Mouse (Mus musculus): ENCODE measurements at regions not wholly inside any gene's neighbourhood (a gene's known extent, or its start where the extent isn't known, plus 50 kb on each side); places are given as distances from the start of the nearest gene placed in this dataset.

DNA sequence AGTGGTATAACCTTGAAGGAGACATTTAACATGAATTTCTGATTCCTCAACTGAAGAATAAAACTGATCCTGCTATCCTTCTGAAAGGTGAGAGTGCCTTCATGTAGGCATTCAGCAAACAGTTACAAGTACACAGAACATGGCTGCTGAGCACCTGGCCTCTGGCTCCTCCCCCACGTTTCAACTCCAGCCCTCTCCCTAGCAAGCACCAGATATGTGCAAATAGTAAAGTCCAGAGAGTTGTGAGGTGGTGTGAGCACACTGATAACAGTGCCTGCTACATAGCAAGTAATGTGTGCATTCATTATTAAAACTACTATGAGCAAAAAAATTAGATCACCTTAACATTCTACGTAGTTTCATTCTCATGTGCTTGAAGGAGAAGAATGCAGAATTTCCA, 181.4 kb upstream of the 2610301B20Rik start:
- TF ChIP-seq CTCF (IDR thresholded peaks at IDR 0.05; ENCODE audit: low read depth, low read length) (no peak), POLR2A (IDR thresholded peaks at IDR 0.05; ENCODE audit: borderline replicate concordance, low read depth, low read length) (no peak)
